Mouse (Mus musculus) monocyte, adult 5-6 weeks (primary cell): ENCODE measurements around the gene Mau2. TPM values are rescaled to one million over a fixed set of nuclear protein-coding genes. Genes with fewer than 3 reads are reported as not detected.
"Not testable (repeated sequence)": the region's sequence is repeated elsewhere in the genome, so short reads cannot be mapped to it uniquely, and the experiment has no call there.

Experiments used
- ATAC-seq: fragments of 153-309, 156-312 bp; replicated peaks from 2 replicates; pipeline ENCODE4 v1.8.0; 2017; ENCODE audit warnings: mild to moderate bottlenecking; ENCODE audit not compliant: low TSS enrichment, insufficient number of reproducible peaks, severe bottlenecking, poor library complexity, low FRiP score
- total RNA-seq: library from RNA; stranded (forward); fragments of 200-1000, 200-491, 200-594 nt; gene quantifications from 3 replicates; pipeline ENCODE4 v1.2.3, GENCODE M21; 2017

Mau2 gene
- total RNA-seq, 1 experiment from 2014 or later: 58.1 TPM

GRCm38 (mm10) chr8:70037994-70038393, 4.5 kb downstream of the Mau2 start:
- no peak for ATAC-seq

- no peak for ATAC-seq
These were observed 12.3 kb downstream of the Mau2 start for GRCm38 (mm10) chr8:70030255-70030654.

- no peak for ATAC-seq
These were observed 16.4 kb downstream of the Mau2 start for GRCm38 (mm10) chr8:70026151-70026550.

GRCm38 (mm10) chr8:70023596-70023995, 18.9 kb downstream of the Mau2 start:
- no peak for ATAC-seq

- ATAC-seq: no peak
These were observed 27.5 kb downstream of the Mau2 start for GRCm38 (mm10) chr8:70015017-70015416.

- ATAC-seq: no peak
These were observed 29.8 kb downstream of the Mau2 start for GRCm38 (mm10) chr8:70012763-70013162.

- no peak for ATAC-seq
These were observed 30.2 kb downstream of the Mau2 start for GRCm38 (mm10) chr8:70012350-70012749.

- not testable (repeated sequence) for ATAC-seq
These were observed 31.7 kb downstream of the Mau2 start for GRCm38 (mm10) chr8:70010796-70011195.

- ATAC-seq: no peak
These were observed 37.4 kb downstream of the Mau2 start for GRCm38 (mm10) chr8:70005178-70005577.

- ATAC-seq: no peak
These were observed 38.2 kb downstream of the Mau2 start for GRCm38 (mm10) chr8:70004345-70004744.

GRCm38 (mm10) chr8:70003204-70003657, 39.3 kb downstream of the Mau2 start:
- 0 out of 2 replicates have a peak, but pooled peaks have one; percentile 15 for ATAC-seq

GRCm38 (mm10) chr8:70001892-70002191, 40.7 kb downstream of the Mau2 start:
- not testable (repeated sequence) for ATAC-seq

GRCm38 (mm10) chr8:70001176-70001891, 41.2 kb downstream of the Mau2 start:
- ATAC-seq: peak; percentile 77

- ATAC-seq: no peak
These were observed 42.3 kb downstream of the Mau2 start for GRCm38 (mm10) chr8:70000226-70000625.

GRCm38 (mm10) chr8:69999236-69999635, 43.3 kb downstream of the Mau2 start:
- no peak for ATAC-seq

- ATAC-seq: no peak
These were observed 43.8 kb downstream of the Mau2 start for GRCm38 (mm10) chr8:69998706-69999105.

- no peak for ATAC-seq
These were observed 45.8 kb downstream of the Mau2 start for GRCm38 (mm10) chr8:69996589-69997285.

- ATAC-seq: peak; percentile 93
These were observed 46.6 kb downstream of the Mau2 start, which contains the start of gene Gatad2a for GRCm38 (mm10) chr8:69995776-69996588. Gatad2a (minus strand) TSS chr8:69996384.

GRCm38 (mm10) chr8:69995422-69995775, 47.1 kb downstream of the Mau2 start:
- no peak for ATAC-seq
